Mouse (Mus musculus) liver, embryonic 16.5 days (tissue): Measurements from ENCODE around the gene Heca. TPM values are rescaled to one million over a fixed set of nuclear protein-coding genes. Genes with fewer than 3 reads are reported as not detected.
"Not testable (repeated sequence)": the region's sequence is repeated elsewhere in the genome, so short reads cannot be mapped to it uniquely, and the experiment has no call there.

Source experiments
- ATAC-seq: fragments of 200-750 bp; cut with Nextera tagmentation; 2 replicates; pipeline ENCODE4 v1.8.0; 2017; ENCODE audit warnings: low read depth, mild to moderate bottlenecking, moderate number of reproducible peaks, moderate library complexity
- H3K27ac ChIP-seq: fragments of 300-500 bp; sonication (generic); 2 replicates; pipeline ENCODE4 v1.5.1; 2014; ENCODE audit warnings: mild to moderate bottlenecking, low read length
- H3K27me3 ChIP-seq: fragments of 300-500 bp; sonication (generic); 2 replicates; pipeline ENCODE4 v1.6.1; 2014; ENCODE audit warnings: low read depth, low read length, mixed read lengths; ENCODE audit not compliant: control insufficient read depth, insufficient read depth
- H3K36me3 ChIP-seq: fragments of 300-500 bp; sonication (generic); 2 replicates; pipeline ENCODE4 v1.6.1; 2014; ENCODE audit warnings: mild to moderate bottlenecking; ENCODE audit not compliant: control insufficient read depth, insufficient read depth
- H3K4me1 ChIP-seq: fragments of 300-500 bp; sonication (generic); 2 replicates; pipeline ENCODE4 v1.6.1; 2014; ENCODE audit warnings: low read depth, low read length, mixed read lengths; ENCODE audit not compliant: control insufficient read depth
- H3K4me2 ChIP-seq: fragments of 300-500 bp; sonication (generic); 2 replicates; pipeline ENCODE4 v1.6.1; 2014; ENCODE audit warnings: low read depth, low read length, mixed read lengths
- H3K4me3 ChIP-seq: fragments of 300-500 bp; sonication (generic); 2 replicates; pipeline ENCODE4 v1.5.1; 2014; ENCODE audit warnings: low read depth, mild to moderate bottlenecking, low read length
- H3K9ac ChIP-seq: fragments of 300-500 bp; sonication (generic); 2 replicates; pipeline ENCODE4 v1.6.1; 2014; ENCODE audit warnings: low read depth, low read length
- H3K9me3 ChIP-seq: fragments of 300-500 bp; sonication (generic); replicated peaks from 2 replicates; pipeline ENCODE4 v1.6.1; 2016; ENCODE audit warnings: low read length; ENCODE audit not compliant: control insufficient read depth
- WGBS: fragments of 180-500 bp; shearing (Covaris S2); extraction: QIAGEN DNeasy Blood & Tissue Kit; methylation state at CpG from one replicate; pipeline ENCODE4 v1.1.7; 2014; ENCODE audit not compliant: insufficient replicate concordance; 5-methylcytosine and 5-hydroxymethylcytosine counted together
- polyA plus RNA-seq: library from polyadenylated mRNA; unstranded; fragments of >200 nt; fragmentation: Nextera tagmentation; extraction: Ambion mirVana; gene quantifications from 2 replicates; pipeline ENCODE4 v1.2.1, GENCODE M21; 2015

The Heca gene
- polyA plus RNA-seq, 1 experiment from 2014 or later = 2.0 TPM

- H3K4me2 ChIP-seq = no peak overlapping the region
- H3K9me3 ChIP-seq = no peaks in the 10 kb centered on the region
- no peak overlapping the region for H3K4me3 ChIP-seq
- H3K9ac ChIP-seq = no peak overlapping the region
- H3K4me1 ChIP-seq = no peaks in the 10 kb centered on the region; the same call in 1 of the 2 replicates
- H3K27ac ChIP-seq = no peak overlapping the region
- H3K36me3 ChIP-seq = peaks cover 6% of the 10 kb centered on the region
- peak; percentile 56 for ATAC-seq
- H3K27me3 ChIP-seq = no peaks in the 10 kb centered on the region
- WGBS = 59% methylated on average over 2 of the region's 2 CpGs
Measured at GRCm38 (mm10) chr10:17919032-17919431, 28.8 kb downstream of the Heca start.

- no peak for ATAC-seq
- Histone ChIP-seq H3K4me2 (no peak overlapping the region), H3K4me1 (no peaks in the 10 kb centered on the region), H3K36me3 (peaks cover 4% of the 10 kb centered on the region; the same call in 1 of the 2 replicates), H3K27me3 (no peaks in the 10 kb centered on the region), H3K27ac (no peak overlapping the region), H3K4me3 (no peak overlapping the region), H3K9me3 (no peaks in the 10 kb centered on the region), H3K9ac (no peak overlapping the region)
- WGBS = 78% methylated on average over 4 of the region's 4 CpGs
Measured at GRCm38 (mm10) chr10:17908731-17909130, 39.1 kb downstream of the Heca start.

GRCm38 (mm10) chr10:17906405-17906804, 41.5 kb downstream of the Heca start:
- H3K4me3 ChIP-seq, H3K9me3 ChIP-seq, H3K36me3 ChIP-seq, H3K4me2 ChIP-seq, H3K9ac ChIP-seq, H3K4me1 ChIP-seq, ATAC-seq, H3K27me3 ChIP-seq, H3K27ac ChIP-seq: not testable (repeated sequence)
- 80% methylated on average over 3 of the region's 3 CpGs for WGBS

DNA sequence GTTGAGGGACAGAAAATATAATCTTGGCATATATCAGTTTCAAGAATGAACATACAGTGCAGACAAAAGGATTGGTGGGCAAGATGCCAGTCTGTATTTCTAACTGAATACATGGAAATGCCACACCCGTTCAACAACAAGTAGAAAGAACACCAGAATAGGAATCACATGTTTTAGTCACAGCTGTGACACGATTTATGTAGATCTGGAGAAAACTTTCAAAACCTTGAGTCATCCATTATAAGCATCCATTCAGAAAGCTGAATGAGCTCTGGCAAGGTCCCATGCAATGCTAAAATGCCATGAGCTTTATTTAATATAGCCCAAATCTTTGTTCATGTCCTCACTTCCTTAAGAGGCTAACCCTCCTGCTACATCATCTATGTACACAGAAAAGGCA, 44.4 kb downstream of the Heca start:
- Histone ChIP-seq H3K4me3 (no peak overlapping the region), H3K27me3 (no peaks in the 10 kb centered on the region), H3K4me1 (no peaks in the 10 kb centered on the region), H3K9ac (no peak overlapping the region), H3K4me2 (no peak overlapping the region), H3K36me3 (peaks cover 4% of the 10 kb centered on the region; the same call in 1 of the 2 replicates), H3K9me3 (no peaks in the 10 kb centered on the region), H3K27ac (no peak overlapping the region)
- WGBS = 64% methylated on average over 2 of the region's 2 CpGs
- no peak for ATAC-seq

DNA sequence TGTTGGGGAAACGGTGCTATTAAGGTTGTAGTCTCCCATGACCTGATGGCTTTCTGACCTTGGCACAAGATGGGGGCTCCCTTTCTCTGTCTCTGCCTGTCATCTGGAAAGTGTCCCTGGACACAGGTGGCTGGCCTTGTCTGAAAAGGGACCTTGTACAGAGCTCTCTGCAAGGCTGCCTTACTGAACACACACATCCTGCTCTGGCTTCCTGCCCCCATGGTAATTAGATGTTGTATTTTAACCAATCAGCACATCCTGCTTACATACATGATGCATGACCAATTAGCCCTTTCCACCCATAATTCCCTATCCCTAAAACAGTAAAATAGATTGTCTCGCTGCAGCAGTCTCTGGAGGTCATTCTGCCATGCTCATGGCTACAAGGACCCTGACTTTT, 67.1 kb downstream of the Heca start:
- Histone ChIP-seq H3K4me2 (no peak overlapping the region), H3K9ac (no peak overlapping the region), H3K4me3 (no peak overlapping the region), H3K27ac (no peak overlapping the region), H3K9me3 (no peaks in the 10 kb centered on the region), H3K27me3 (no peaks in the 10 kb centered on the region), H3K4me1 (no peaks in the 10 kb centered on the region), H3K36me3 (no peaks in the 10 kb centered on the region)
- ATAC-seq = no peak
- WGBS = 52% methylated on average over 2 of the region's 2 CpGs

GRCm38 (mm10) chr10:17880038-17880437, 67.8 kb downstream of the Heca start:
- Histone ChIP-seq H3K27me3 (no peaks in the 10 kb centered on the region), H3K9me3 (no peaks in the 10 kb centered on the region), H3K27ac (no peak overlapping the region), H3K9ac (no peak overlapping the region), H3K36me3 (no peaks in the 10 kb centered on the region), H3K4me3 (no peak overlapping the region), H3K4me1 (no peaks in the 10 kb centered on the region), H3K4me2 (no peak overlapping the region)
- ATAC-seq = no peak
- WGBS = 63% methylated on average over 3 of the region's 3 CpGs

DNA sequence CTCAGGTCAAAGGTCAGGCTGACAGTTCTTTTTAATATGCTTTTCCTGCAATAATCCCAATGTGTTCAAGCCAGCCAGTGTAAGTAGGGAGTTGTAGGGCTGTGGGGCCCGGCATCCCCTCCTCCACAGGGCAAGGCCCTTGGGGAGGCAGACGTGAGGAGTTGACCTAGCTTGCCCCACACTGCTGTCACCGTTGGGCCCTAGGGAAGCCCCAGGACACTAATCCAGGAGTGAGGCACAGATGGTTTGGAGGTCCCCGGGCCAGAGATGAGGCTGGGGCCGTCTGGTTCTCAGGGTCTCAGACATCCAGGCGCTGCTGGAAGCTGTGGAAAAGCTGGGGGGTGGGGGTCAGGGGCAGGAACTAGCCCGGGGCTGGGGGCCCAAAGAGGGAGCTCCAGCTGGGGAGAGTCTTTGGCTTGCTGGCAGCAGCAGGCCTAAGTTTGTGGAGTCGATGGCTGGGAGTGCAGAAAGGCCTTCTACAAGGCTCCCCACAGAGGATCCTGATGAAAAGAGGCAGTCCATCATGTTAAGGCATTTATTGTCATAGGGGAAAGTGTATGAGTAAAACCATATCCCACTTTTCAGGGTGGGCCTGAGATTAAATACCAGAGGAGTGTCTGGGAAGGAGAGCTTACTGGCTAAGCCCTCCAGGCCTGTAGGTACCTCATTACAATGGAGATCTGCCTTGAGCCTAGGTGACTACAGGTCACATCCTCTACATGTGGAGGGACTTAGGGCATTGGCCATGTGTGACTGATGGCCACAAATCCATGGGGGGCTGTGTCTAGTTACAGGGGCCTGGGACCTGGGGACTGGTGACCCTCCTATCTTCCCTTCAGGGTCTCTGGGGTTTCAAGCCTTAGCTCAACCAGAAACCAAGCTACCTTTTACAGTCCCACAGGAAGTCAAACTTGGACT, 69.6 kb downstream of the Heca start:
- H3K27ac ChIP-seq = no peak overlapping the region
- no peaks in the 10 kb centered on the region for H3K27me3 ChIP-seq
- H3K4me2 ChIP-seq = no peak overlapping the region
- WGBS = 61% methylated on average over 8 of the region's 8 CpGs
- ATAC-seq = no peak
- H3K36me3 ChIP-seq = no peaks in the 10 kb centered on the region
- H3K9me3 ChIP-seq = no peaks in the 10 kb centered on the region
- H3K4me3 ChIP-seq = no peak overlapping the region
- H3K9ac ChIP-seq = no peak overlapping the region
- H3K4me1 ChIP-seq = no peaks in the 10 kb centered on the region

DNA sequence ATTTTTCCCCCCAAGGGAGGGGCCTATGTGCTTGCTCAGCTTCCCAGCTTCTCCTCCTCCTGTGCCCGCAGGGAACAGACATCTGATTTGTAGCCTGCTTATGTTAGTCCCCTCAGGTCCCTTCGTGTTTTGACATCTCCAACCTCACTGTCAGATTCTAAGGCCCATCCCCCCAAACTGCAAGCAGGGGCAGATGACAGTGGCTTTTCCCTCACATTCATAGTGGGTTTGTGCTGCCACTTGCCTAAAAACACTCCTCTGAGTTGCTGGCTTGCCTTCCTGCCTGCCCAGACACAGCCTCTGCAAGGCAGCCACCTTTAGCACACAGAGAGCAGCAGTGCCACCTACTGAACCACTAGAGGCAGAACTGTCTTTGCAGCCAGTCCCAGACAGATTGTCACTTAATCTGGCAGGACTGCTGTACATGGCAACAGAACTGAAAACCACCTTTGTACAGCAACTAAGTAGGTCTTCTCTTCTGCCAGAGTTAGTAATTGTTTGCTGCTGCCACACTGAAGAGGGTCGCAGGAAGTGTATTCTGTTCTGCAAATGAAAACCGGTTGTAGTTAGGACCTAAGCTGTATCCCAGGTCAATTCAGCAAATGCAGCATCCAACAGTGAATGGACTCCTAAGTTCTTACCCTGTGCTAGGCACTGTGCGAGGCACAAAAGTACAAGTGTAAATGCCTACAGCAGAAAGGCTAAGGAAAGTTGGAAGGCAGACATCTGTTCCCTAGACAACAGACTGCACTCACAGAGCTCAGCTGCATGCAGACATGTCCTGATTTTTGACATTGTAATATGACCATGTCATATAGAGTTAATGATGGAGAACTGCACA, 77.8 kb downstream of the Heca start:
- peak; percentile 47; the same call in 1 of the 2 replicates for ATAC-seq

More for the DNA sequence above, 77.8 kb downstream of the Heca start:
- no peak overlapping the region for H3K9ac ChIP-seq
- H3K27me3 ChIP-seq = no peaks in the 10 kb centered on the region
- no peak overlapping the region for H3K27ac ChIP-seq
- H3K4me3 ChIP-seq = no peak overlapping the region
- H3K9me3 ChIP-seq = no peaks in the 10 kb centered on the region
- no peaks in the 10 kb centered on the region for H3K4me1 ChIP-seq
- H3K4me2 ChIP-seq = no peak overlapping the region
- H3K36me3 ChIP-seq = no peaks in the 10 kb centered on the region
- 41% methylated on average over 5 of the region's 5 CpGs for WGBS
